Mouse (Mus musculus) midbrain, embryonic 14.5 days (tissue): ENCODE data around the gene Dis3l. TPM values are rescaled to one million over a fixed set of nuclear protein-coding genes. Genes with fewer than 3 reads are reported as not detected.

Experiments used
- ATAC-seq: fragments of 200-750 bp; cut with Nextera tagmentation; 2 replicates; pipeline ENCODE4 v1.8.0; 2017; ENCODE audit warnings: moderate number of reproducible peaks, moderate library complexity; ENCODE audit not compliant: low FRiP score, low TSS enrichment
- DNase-seq: peaks from one replicate; pipeline ENCODE4 v3.0.0-alpha.2; 2015
- H3K27ac ChIP-seq: fragments of 300-500 bp; sonication (generic); replicated peaks from 2 replicates; pipeline ENCODE4 v1.5.1; 2014; ENCODE audit warnings: mild to moderate bottlenecking, low read depth, low read length, moderate library complexity
- H3K27me3 ChIP-seq: fragments of 300-500 bp; sonication (generic); 2 replicates; pipeline ENCODE4 v1.6.1; 2014; ENCODE audit warnings: low read length, control low read depth, mixed read lengths; ENCODE audit not compliant: control insufficient read depth, insufficient read depth
- H3K36me3 ChIP-seq: fragments of 300-500 bp; sonication (generic); 2 replicates; pipeline ENCODE4 v1.6.1; 2014; ENCODE audit warnings: low read length, control low read depth; ENCODE audit not compliant: control insufficient read depth, insufficient read depth
- H3K4me1 ChIP-seq: fragments of 300-500 bp; sonication (generic); 2 replicates; pipeline ENCODE4 v1.6.1; 2014; ENCODE audit warnings: mild to moderate bottlenecking, antibody characterized with exemption, low read length, control low read depth; ENCODE audit not compliant: control insufficient read depth, insufficient read depth
- H3K4me2 ChIP-seq: fragments of 300-500 bp; sonication (generic); 2 replicates; pipeline ENCODE4 v1.6.1; 2014; ENCODE audit warnings: mild to moderate bottlenecking, low read length, moderate library complexity
- H3K4me3 ChIP-seq: fragments of 300-500 bp; sonication (generic); replicated peaks from 2 replicates; pipeline ENCODE4 v1.5.1; 2014; ENCODE audit warnings: low read depth, low read length
- H3K9ac ChIP-seq: fragments of 300-500 bp; sonication (generic); replicated peaks from 2 replicates; pipeline ENCODE4 v1.6.1; 2014; ENCODE audit warnings: mild to moderate bottlenecking, low read length, moderate library complexity
- H3K9me3 ChIP-seq: fragments of 300-500 bp; sonication (generic); 2 replicates; pipeline ENCODE4 v1.6.1; 2016; ENCODE audit warnings: low read length, control low read depth, mixed read lengths; ENCODE audit not compliant: control insufficient read depth
- WGBS: fragments of 180-500 bp; shearing (Covaris S2); extraction: QIAGEN DNeasy Blood & Tissue Kit; methylation state at CpG from one replicate; pipeline ENCODE4 v1.1.7; 2014; 5-methylcytosine and 5-hydroxymethylcytosine counted together
- polyA plus RNA-seq: library from polyadenylated mRNA; unstranded; fragments of >200 nt; fragmentation: Nextera tagmentation; extraction: Ambion mirVana; gene quantifications from 2 replicates; pipeline ENCODE4 v1.2.1, GENCODE M21; 2014

Gene Dis3l
- 17.1 and 23.9 TPM in 2 replicates for polyA plus RNA-seq

GRCm38 (mm10) chr9:64341254-64341566, at the start of gene Dis3l:
Gene Dis3l, minus strand, starts transcription at chr9:64341288.
- Histone ChIP-seq H3K4me3 (peak within 1 kb of the TSS; percentile 46), H3K4me1 (0 out of 2 replicates have a peak, but pooled peaks cover 9% of the 10 kb centered on the region), H3K36me3 (peaks cover 3% of the 10 kb centered on the region; the same call in 1 of the 2 replicates), H3K9ac (peak within 1 kb of the TSS; percentile 99), H3K27me3 (no peaks in the 10 kb centered on the region), H3K4me2 (peak within 1 kb of the TSS; percentile 63), H3K9me3 (no peaks in the 10 kb centered on the region), H3K27ac (peak within 1 kb of the TSS; percentile 97)
- ATAC-seq (no peak; the same call in 1 of the 2 replicates), DNase-seq (no peak)
- WGBS: 9% methylated on average over 16 of the region's 16 CpGs

GRCm38 (mm10) chr9:64389576-64390292, 48.6 kb upstream of the Dis3l start:
- WGBS: 62% methylated on average over 7 of the region's 7 CpGs

GRCm38 (mm10) chr9:64386466-64387211, 45.6 kb upstream of the Dis3l start:
- H3K4me3 ChIP-seq: peak overlapping the region; percentile 65
- peaks cover 33% of the 10 kb centered on the region for H3K27me3 ChIP-seq
- DNase-seq (peak; percentile 54), ATAC-seq (no peak)
- WGBS: under 1% methylated on average over 45 of the region's 45 CpGs
- peak overlapping the region; percentile 100 for H3K4me2 ChIP-seq
- H3K36me3 ChIP-seq: no peaks in the 10 kb centered on the region
- no peak overlapping the region for H3K27ac ChIP-seq
- H3K4me1 ChIP-seq: peaks cover 13% of the 10 kb centered on the region
- no peaks in the 10 kb centered on the region for H3K9me3 ChIP-seq
- peak overlapping the region; percentile 63 for H3K9ac ChIP-seq

More at GRCm38 (mm10) chr9:64389576-64390292, 48.6 kb upstream of the Dis3l start:
- ATAC-seq (no peak), DNase-seq (no peak)
- no peak overlapping the region for H3K4me3 ChIP-seq
- no peak overlapping the region for H3K27ac ChIP-seq
- no peaks in the 10 kb centered on the region for H3K9me3 ChIP-seq
- H3K36me3 ChIP-seq: no peaks in the 10 kb centered on the region
- no peak overlapping the region for H3K9ac ChIP-seq
- H3K27me3 ChIP-seq: peaks cover 24% of the 10 kb centered on the region
- H3K4me1 ChIP-seq: peaks cover 13% of the 10 kb centered on the region
- H3K4me2 ChIP-seq: no peak overlapping the region; the same call in 1 of the 2 replicates

- ATAC-seq: peak; percentile 71
- Histone ChIP-seq H3K4me3 (peak within 1 kb of the TSS; percentile 65), H3K4me1 (peaks cover 13% of the 10 kb centered on the region), H3K9ac (peak within 1 kb of the TSS; percentile 63), H3K9me3 (no peaks in the 10 kb centered on the region), H3K4me2 (peak within 1 kb of the TSS; percentile 100), H3K27me3 (peaks cover 33% of the 10 kb centered on the region), H3K36me3 (no peaks in the 10 kb centered on the region), H3K27ac (no peak within 1 kb of the TSS)
- under 1% methylated on average over 90 of the region's 93 CpGs for WGBS
- DNase-seq: peak; percentile 86
Measured at GRCm38 (mm10) chr9:64385511-64386465, 44.7 kb upstream of the Dis3l start, which contains the start of gene Megf11. Gene Megf11, plus strand, starts transcription at chr9:64385626.

GRCm38 (mm10) chr9:64383021-64383788, 42.1 kb upstream of the Dis3l start:
- Histone ChIP-seq H3K4me1 (peaks cover 11% of the 10 kb centered on the region), H3K36me3 (no peaks in the 10 kb centered on the region), H3K27me3 (peaks cover 28% of the 10 kb centered on the region), H3K9ac (no peak overlapping the region), H3K27ac (no peak overlapping the region), H3K9me3 (no peaks in the 10 kb centered on the region), H3K4me2 (no peak overlapping the region), H3K4me3 (no peak overlapping the region)
- ATAC-seq (no peak), DNase-seq (no peak)
- WGBS: 60% methylated on average over 10 of the region's 10 CpGs

- H3K4me1 ChIP-seq: no peaks in the 10 kb centered on the region
- H3K27me3 ChIP-seq: no peaks in the 10 kb centered on the region
- ATAC-seq (no peak), DNase-seq (no peak)
- H3K36me3 ChIP-seq: no peaks in the 10 kb centered on the region
- H3K9ac ChIP-seq: no peak overlapping the region
- no peak overlapping the region for H3K4me2 ChIP-seq
- H3K4me3 ChIP-seq: no peak overlapping the region
- no peak overlapping the region for H3K27ac ChIP-seq
- H3K9me3 ChIP-seq: no peaks in the 10 kb centered on the region
- 93% methylated on average over 2 of the region's 2 CpGs for WGBS
Measured at GRCm38 (mm10) chr9:64376380-64376779, 35.3 kb upstream of the Dis3l start.

GRCm38 (mm10) chr9:64371305-64371819, 30.3 kb upstream of the Dis3l start:
- 41% methylated on average over 11 of the region's 11 CpGs for WGBS
- Histone ChIP-seq H3K4me3 (no peak overlapping the region), H3K27ac (no peak overlapping the region), H3K4me1 (no peaks in the 10 kb centered on the region), H3K9ac (no peak overlapping the region), H3K27me3 (no peaks in the 10 kb centered on the region), H3K36me3 (no peaks in the 10 kb centered on the region), H3K4me2 (no peak overlapping the region), H3K9me3 (no peaks in the 10 kb centered on the region)
- ATAC-seq (no peak), DNase-seq (no peak)
